Mouse (Mus musculus): ENCODE results near the gene Timp1.

The Timp1 gene

GRCm38 (mm10) chrX:20869962-20870513, at the start of gene Timp1:
Gene Timp1 (plus strand): TSS chrX:20870166.
- DNase-seq: no peak

DNA sequence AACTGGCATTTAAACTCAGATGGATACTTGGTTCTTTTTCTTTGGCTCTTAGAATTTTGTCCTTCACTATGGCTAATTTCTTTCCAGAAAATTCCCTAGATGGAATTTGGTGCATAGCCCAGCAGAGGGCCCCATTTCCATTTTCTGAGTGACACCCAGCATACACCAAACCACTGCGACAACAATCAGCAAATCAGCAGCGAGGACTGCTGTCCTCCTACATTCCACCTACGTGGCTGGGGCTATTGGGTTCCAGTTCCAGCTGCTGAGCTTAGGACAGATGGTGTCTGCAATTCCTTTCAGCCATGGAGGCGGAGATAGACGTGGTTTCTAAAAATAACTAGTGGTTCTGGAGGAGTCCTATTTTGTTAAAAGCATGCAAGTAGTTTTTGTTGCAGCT, 41.0 kb upstream of the Timp1 start:
- peak; percentile 40 for DNase-seq

DNA sequence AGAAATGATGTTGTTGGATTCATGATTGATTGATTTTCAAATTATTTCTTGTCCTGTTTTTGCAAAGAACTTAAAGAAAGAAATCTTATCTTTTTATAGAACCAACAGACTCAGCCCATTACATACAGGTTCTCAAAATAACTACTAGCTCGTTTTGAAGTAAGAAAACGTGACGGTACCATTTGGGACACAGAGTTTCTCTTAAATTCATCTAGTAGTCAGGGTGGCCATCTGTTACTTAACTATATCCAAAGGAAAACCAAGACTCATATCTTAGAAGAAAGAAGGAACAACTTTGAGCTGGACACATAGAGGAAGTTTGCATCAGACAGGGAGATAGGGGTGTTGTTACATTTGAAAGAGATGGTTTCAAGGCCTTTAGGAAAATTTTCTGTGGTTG, 22.7 kb upstream of the Timp1 start:
- DNase-seq: no peak

DNA sequence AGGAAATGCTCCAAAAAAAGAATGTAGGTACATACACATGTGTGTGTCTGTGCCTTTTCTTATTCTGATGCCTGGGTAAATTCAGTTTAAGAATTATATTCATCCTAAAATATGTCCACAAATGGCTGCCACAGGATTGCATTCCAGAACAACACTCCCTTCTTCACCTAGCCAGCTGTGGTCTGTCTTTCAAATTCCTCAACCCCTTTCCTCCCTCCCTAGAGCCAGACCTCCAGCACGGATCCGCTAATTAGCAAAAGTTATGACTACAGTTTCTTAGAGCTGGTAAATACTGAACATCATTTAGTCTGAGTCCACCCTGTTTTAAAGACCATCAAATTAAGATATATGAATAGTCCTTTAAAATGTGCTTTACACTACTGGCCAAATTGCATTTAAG, 22.1 kb upstream of the Timp1 start:
- no peak for DNase-seq

- DNase-seq: peak; percentile 77
Measured at GRCm38 (mm10) chrX:20848256-20848984, 21.5 kb upstream of the Timp1 start.

DNA sequence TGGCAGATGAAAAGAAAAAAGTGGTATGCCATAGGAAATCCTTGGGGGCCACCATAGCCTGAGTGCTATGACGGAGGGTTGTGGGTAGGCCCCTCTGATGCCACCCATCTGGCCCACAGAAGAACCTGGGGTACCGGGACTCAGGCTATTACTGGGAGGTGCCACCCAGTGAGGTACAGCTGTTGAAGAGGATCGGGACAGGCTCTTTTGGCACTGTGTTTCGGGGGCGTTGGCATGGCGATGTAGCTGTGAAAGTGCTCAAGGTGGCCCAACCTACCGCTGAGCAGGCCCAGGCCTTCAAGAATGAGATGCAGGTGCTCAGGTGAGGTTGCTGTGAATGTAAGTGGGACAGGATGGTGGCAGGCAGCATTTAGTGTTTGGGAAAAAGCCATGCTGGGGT, 16.2 kb upstream of the Timp1 start:
- DNase-seq: no peak

DNA sequence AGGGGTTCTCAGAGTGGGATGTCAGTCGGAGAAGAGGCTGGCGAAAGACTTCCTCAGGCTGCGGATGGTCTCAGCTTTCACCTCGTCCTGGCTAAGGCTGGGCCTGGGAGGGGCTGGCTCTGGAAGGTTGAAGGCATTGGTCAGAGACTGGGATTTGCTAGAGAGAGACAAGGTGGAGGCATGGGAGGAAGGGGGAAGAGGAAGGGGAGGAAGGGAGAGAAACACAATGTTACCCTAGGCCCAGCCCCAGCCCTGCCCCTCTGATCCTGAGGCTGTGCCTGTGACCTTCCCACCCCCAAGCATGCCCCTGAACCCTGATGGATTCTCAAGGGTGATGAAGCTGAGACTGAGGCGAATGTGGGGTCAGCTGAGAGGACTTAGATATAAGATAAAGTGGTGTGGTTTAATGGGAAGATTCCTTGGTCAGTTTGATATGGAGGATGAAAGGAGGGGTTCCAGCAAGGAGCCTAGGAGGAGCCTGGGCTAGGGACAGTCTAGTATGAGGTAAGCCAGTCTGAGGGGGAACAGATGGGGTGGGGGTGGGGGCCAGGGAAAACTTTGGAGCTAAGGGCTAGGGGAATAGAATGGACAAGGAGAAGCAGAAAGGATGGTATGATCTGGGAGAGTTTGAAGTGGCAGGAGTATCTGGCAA, 8.4 kb upstream of the Timp1 start:
- DNase-seq: no peak

DNA sequence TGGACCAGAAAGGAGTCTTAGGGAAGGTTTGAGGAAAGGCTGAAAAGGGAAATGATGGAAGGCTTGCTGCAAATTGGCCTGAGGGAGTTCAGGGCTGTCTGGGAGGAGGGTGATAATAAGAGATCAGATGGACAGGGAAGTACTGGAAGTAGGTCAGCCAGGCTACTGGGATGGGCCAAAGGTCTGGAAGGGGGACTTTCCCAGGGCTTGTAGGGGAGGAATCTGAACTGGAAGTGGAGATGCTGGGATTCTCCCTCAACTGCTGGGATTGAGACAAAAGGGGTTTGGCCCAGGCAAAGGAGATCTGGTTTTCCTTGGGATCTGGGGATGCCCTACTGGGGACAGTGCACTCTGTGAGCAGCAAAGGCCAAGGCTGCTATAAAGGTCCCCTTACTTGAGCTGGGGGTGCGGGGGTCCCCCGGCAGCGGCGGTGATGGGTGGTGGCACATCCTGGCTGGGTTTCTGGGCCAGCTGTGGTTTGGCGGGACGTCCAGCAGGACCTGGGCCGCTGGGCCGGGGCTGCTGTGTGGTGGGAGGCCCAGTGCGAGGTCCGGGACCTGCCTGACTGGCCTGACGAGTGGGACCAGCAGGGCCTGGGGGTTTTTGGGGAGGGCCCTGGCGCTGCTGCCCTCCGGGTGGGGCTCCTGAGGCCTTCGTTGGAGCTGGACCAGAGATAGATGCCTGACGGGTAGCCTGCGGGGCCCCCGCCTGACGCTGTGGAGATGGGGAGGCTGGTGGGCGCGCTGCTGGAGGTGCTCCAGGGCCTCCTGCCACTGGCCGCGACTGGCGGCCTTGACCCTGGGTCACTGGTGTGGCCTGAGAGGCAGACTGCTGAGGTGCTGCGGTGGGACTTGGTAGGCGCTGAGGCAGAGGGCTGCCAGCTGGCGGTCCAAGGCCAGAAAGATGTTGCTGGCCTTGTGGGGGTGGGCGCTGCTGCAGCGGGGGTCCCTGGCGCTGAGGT, 7.6 kb upstream of the Timp1 start:
- DNase-seq: no peak

GRCm38 (mm10) chrX:20863161-20864101, 6.5 kb upstream of the Timp1 start:
- DNase-seq: no peak

- no peak for DNase-seq
Measured at GRCm38 (mm10) chrX:20868091-20868490, 1.9 kb upstream of the Timp1 start.

GRCm38 (mm10) chrX:20869203-20869602, 763 bp upstream of the Timp1 start:
- no peak for DNase-seq

GRCm38 (mm10) chrX:20872928-20873500, 3.0 kb downstream of the Timp1 start:
- no peak for DNase-seq

DNA sequence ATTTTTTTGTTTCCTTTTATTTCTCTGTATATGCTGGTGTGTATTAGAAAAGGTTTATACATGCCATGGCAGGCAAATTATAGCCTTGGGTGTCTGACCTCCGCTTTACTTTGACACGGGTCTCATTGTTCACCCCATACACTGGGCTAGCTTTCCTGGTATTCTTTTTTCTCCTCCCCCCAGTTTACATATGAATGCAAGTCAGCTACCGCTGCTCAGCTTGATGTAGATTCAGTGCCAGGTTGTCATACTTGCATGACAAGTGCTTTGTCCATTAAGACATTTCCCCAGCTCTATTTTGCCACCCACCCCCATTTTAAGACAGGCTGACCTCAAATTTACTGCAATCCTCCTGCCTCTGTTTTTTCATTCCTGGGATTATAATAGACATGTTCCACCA, 5.3 kb downstream of the Timp1 start:
- DNase-seq: no peak

DNA sequence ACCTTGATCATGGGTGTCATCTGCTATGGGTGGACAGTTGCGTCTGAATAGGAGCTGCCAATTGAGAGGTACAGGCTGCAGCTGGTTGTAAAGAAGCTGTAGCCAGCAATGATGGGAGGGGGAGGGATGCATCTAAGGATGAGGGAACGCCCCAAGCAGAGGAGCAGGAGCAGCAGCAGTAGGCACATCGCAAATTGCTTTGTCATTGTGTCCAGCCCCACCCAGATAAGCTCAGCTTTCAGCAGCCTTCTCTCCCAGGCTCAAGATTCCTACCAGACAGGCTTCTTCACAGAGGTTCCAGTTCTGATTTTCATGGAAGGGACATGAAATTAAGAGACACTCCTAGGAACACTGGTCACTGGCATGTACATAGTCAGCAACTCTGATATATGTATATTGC, 40.1 kb downstream of the Timp1 start:
- no peak for DNase-seq

GRCm38 (mm10) chrX:20913726-20914125, 43.8 kb downstream of the Timp1 start:
- no peak for DNase-seq

DNA sequence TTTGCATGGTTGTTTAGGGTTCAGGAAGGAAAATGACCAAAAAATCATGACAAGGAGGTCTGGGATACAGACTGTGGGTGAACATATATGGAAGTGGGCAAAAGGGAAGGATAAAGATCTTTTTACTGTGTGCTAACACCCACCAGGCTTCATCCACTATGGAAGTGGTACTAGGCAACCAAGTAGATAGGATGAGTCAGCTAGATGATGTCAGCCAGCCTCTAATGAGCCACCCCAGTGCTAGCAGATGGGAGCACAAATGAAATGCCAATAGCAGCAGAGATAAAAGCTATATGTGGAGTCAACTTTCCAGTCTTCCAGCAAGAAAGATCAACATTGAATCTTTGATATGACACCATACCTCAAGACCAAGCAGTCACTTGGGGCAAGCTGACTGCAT, 45.1 kb downstream of the Timp1 start:
- DNase-seq: no peak

DNA sequence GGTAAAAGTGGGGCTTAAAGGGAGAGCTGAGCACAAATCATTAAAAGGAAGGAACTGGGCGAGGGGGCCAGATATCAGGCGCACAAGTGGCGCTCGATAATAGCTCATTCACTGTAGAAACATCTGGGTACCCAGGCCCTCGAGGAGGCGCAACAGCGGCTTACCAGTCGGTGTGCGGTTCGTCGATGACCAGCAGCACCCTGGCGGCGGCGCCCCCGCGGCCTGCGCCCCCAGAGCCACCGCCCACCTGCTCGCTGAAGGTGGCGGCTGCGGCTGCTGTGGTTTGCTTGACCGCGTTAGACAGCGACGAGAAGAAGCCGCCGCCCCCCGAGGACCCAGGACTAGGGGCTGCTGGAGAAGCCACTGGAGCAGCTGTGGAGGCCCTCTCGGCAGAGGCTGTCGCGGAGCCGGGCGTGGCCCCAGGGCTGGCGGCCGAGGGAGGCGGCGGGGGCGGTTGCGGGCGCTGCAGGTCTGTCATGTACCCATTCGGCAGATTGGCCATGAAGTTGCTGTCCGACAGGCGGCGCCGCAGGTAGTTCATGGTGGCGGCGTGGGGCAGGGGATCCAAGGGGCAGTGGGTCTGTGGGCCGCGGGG, 50.4 kb downstream of the Timp1 start:
- DNase-seq: peak; percentile 22

DNA sequence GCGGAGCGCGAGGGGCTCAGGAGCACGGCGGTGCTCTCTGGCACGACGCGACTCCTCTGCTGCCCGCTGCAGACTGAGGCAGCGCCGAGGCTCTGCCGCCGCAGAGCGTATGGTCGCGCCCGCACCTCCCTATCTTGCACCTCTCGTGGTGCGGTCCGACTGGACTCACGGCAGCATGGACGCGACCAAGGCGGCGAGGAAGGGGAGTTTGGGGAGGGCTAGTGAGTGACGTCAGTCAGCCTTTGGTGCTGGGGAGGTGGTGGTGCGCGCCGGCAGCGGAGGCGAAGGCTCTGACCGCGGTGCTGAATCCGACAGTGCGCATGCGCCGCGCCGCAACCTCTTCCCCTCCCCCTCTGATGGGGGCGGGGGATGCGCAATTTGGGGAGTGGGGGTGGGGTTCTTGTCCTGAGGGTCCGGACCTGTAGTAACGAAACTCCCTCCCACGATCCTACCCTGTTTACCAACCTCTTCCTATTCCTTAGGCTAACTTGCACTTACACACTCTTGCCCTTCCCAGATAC, 50.9 kb downstream of the Timp1 start, which contains the start of gene Syn1:
Gene Syn1, minus strand, starts transcription at position 161 of the 521 bp plus-strand sequence.
- peak; percentile 76 for DNase-seq

DNA sequence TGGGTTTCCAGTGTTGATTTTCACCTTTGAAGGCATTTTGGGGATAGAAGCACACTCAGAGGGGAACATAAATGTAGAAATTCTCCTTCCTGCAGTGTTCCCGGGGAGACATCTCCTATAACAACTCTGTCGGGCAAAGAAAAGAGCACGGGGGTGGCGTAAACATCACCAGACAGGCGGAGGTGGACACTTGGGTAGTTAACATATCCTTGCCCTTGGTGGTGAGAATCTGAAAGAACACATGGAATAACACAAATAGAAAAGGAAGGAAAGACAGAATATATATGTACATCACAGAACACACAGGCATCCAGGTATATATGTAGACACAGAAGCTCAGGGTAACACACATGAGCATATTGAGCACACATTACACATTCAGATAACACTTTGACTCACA, 51.4 kb downstream of the Timp1 start:
- DNase-seq: no peak

DNA sequence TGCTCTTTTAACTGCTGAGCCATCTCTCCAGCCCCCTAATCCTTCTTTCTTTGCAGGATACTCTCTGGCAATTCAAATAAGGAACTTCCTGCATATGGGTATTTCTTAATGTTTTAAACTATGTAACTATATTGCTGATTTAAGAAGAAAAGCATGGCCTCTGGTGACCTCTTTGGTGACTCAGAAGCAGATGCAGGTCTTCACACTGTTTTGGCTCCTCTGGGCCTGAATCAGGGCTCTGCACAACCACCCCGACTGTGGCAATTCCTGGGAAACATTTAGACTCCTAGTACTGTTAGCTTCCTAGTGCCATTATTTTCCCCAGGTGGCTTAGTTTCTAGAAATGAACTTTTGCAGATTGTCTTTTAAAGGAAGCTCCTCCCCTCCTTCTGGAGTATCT, 53.5 kb downstream of the Timp1 start:
- no peak for DNase-seq
